Mouse (Mus musculus) liver, embryonic 14.5 days (tissue): ENCODE data around the gene Asic1. TPM values are rescaled to one million over a fixed set of nuclear protein-coding genes. Genes with fewer than 3 reads are reported as not detected.

Experiments used
- ATAC-seq: fragments of 200-750 bp; cut with Nextera tagmentation; 2 replicates; pipeline ENCODE4 v1.8.0; 2017; ENCODE audit warnings: moderate number of reproducible peaks, mild to moderate bottlenecking, moderate library complexity; ENCODE audit not compliant: insufficient read depth
- DNase-seq, 3 experiments: peaks; one replicate each; pipeline ENCODE4 v3.0.0-alpha.2; 2012 to 2013; ENCODE audit warnings: low read depth in 3 of 3, low spot score in 3 of 3
- H3K27ac ChIP-seq: fragments of 300-500 bp; sonication (generic); 2 replicates; pipeline ENCODE4 v1.5.1; 2014; ENCODE audit warnings: moderate library complexity, mild to moderate bottlenecking, control low read depth, inconsistent platforms
- H3K27me3 ChIP-seq: fragments of 300-500 bp; sonication (generic); 2 replicates; pipeline ENCODE4 v1.6.1; 2014; ENCODE audit warnings: mild to moderate bottlenecking, low read length, moderate library complexity; ENCODE audit not compliant: control insufficient read depth, insufficient read depth
- H3K36me3 ChIP-seq: fragments of 300-500 bp; sonication (generic); replicated peaks from 2 replicates; pipeline ENCODE4 v1.6.1; 2014; ENCODE audit warnings: low read depth; ENCODE audit not compliant: control insufficient read depth, insufficient read depth
- H3K4me1 ChIP-seq, 2 experiments: fragments of 200-500 bp in 1 of 2; fragments of 300-500 bp in 1 of 2; sonication (generic) in 1 of 2; replicated peaks; 2 replicates each; pipeline ENCODE4 v1.6.1; 2012 to 2014; ENCODE audit warnings: antibody characterized with exemption in 1 of 2, inconsistent platforms in 1 of 2, low read length in 1 of 2; ENCODE audit not compliant: control insufficient read depth in 2 of 2, insufficient read depth in 2 of 2
- H3K4me2 ChIP-seq: fragments of 300-500 bp; sonication (generic); 2 replicates; pipeline ENCODE4 v1.6.1; 2014; ENCODE audit warnings: low read depth, mild to moderate bottlenecking, control low read depth, moderate library complexity
- H3K4me3 ChIP-seq, 2 experiments: fragments of 200-500 bp in 1 of 2; fragments of 300-500 bp in 1 of 2; sonication (generic) in 1 of 2; 2 replicates each; pipeline ENCODE4 v1.5.1; 2012 to 2014; ENCODE audit warnings: low read depth in 2 of 2, low read length in 2 of 2, mild to moderate bottlenecking in 2 of 2, control low read depth in 1 of 2, inconsistent platforms in 1 of 2, moderate library complexity in 1 of 2; ENCODE audit not compliant: insufficient read depth in 1 of 2
- H3K9ac ChIP-seq: fragments of 300-500 bp; sonication (generic); replicated peaks from 2 replicates; pipeline ENCODE4 v1.6.1; 2014; ENCODE audit warnings: mild to moderate bottlenecking, control low read depth, moderate library complexity
- H3K9me3 ChIP-seq: fragments of 300-500 bp; sonication (generic); 2 replicates; pipeline ENCODE4 v1.6.1; 2016; ENCODE audit warnings: low read length, mixed read lengths; ENCODE audit not compliant: control insufficient read depth
- CTCF ChIP-seq: IDR thresholded peaks from 2 replicates; pipeline ENCODE4 v1.5.1; 2016; ENCODE audit warnings: antibody characterized with exemption, low read depth, control low read depth
- EP300 ChIP-seq: IDR thresholded peaks from 2 replicates; pipeline ENCODE4 v1.6.1; 2016; ENCODE audit warnings: antibody characterized with exemption, low read depth
- WGBS: fragments of 180-500 bp; shearing (Covaris S2); extraction: QIAGEN DNeasy Blood & Tissue Kit; methylation state at CpG from one replicate; pipeline ENCODE4 v1.1.7; 2014; ENCODE audit not compliant: insufficient replicate concordance; 5-methylcytosine and 5-hydroxymethylcytosine counted together
- polyA plus RNA-seq, 2 experiments: library from polyadenylated mRNA; depleted of rRNA in 1 of 2; stranded (reverse) in 1 of 2; unstranded in 1 of 2; fragments of >200 nt; fragmentation: Nextera tagmentation in 1 of 2; extraction: Ambion mirVana in 1 of 2; gene quantifications; 2 replicates each; pipeline versions ENCODE4 v1.2.1 to v1.2.3; 2012 to 2014

Asic1 gene
- polyA plus RNA-seq, 2 experiments = 0.04 to 0.15 TPM

GRCm38 (mm10) chr15:99678063-99678800, 8.1 kb downstream of the Asic1 start:
- H3K27me3 ChIP-seq = peaks cover 6% of the 10 kb centered on the region
- WGBS = 8% methylated on average over 13 of the region's 13 CpGs

GRCm38 (mm10) chr15:99679008-99679407, 8.8 kb downstream of the Asic1 start:
- 53% methylated on average over 7 of the region's 7 CpGs for WGBS
- Histone ChIP-seq H3K4me1 (no peaks in the 10 kb centered on the region; a peak in 1 of 4 replicates), H3K27ac (no peak overlapping the region), H3K4me2 (no peak overlapping the region), H3K27me3 (no peaks in the 10 kb centered on the region; the same call in 1 of the 2 replicates), H3K4me3 (no peak overlapping the region), H3K36me3 (no peaks in the 10 kb centered on the region), H3K9ac (no peak overlapping the region), H3K9me3 (no peaks in the 10 kb centered on the region)
- no peak for DNase-seq
- ATAC-seq = no peak
- TF ChIP-seq CTCF (no peak), EP300 (no peak)

More at GRCm38 (mm10) chr15:99678063-99678800, 8.1 kb downstream of the Asic1 start:
- ATAC-seq (no peak), DNase-seq (no peak)
- Histone ChIP-seq H3K9me3 (no peaks in the 10 kb centered on the region), H3K4me3 (no peak overlapping the region), H3K9ac (no peak overlapping the region), H3K4me2 (no peak overlapping the region), H3K36me3 (no peaks in the 10 kb centered on the region), H3K4me1 (no peaks in the 10 kb centered on the region; a peak in 1 of 4 replicates), H3K27ac (no peak overlapping the region)
- no peak for TF ChIP-seq EP300
- peak; percentile 70 for TF ChIP-seq CTCF

- ATAC-seq = no peak
- no peak overlapping the region for H3K27ac ChIP-seq
- no peak for DNase-seq
- H3K9me3 ChIP-seq = no peaks in the 10 kb centered on the region
- no peak overlapping the region for H3K4me2 ChIP-seq
- H3K4me1 ChIP-seq = no peaks in the 10 kb centered on the region; a peak in 1 of 4 replicates
- no peak overlapping the region for H3K4me3 ChIP-seq
- 73% methylated on average over 7 of the region's 7 CpGs for WGBS
- H3K27me3 ChIP-seq = no peaks in the 10 kb centered on the region
- H3K36me3 ChIP-seq = no peaks in the 10 kb centered on the region
- H3K9ac ChIP-seq = no peak overlapping the region
- TF ChIP-seq EP300 = no peak
- peak; percentile 81 for TF ChIP-seq CTCF
Measured at GRCm38 (mm10) chr15:99682880-99683279, 12.7 kb downstream of the Asic1 start.

GRCm38 (mm10) chr15:99684156-99684555, 14.0 kb downstream of the Asic1 start:
- Histone ChIP-seq H3K4me2 (no peak overlapping the region), H3K4me3 (no peak overlapping the region), H3K36me3 (no peaks in the 10 kb centered on the region), H3K4me1 (no peaks in the 10 kb centered on the region), H3K9ac (no peak overlapping the region), H3K27ac (no peak overlapping the region), H3K9me3 (no peaks in the 10 kb centered on the region), H3K27me3 (no peaks in the 10 kb centered on the region)
- DNase-seq = no peak
- 69% methylated on average over 5 of the region's 5 CpGs for WGBS
- no peak for ATAC-seq
- TF ChIP-seq CTCF (no peak), EP300 (no peak)

- H3K27me3 ChIP-seq = no peaks in the 10 kb centered on the region
- no peaks in the 10 kb centered on the region for H3K9me3 ChIP-seq
- no peak overlapping the region for H3K27ac ChIP-seq
- no peak overlapping the region for H3K4me2 ChIP-seq
- H3K9ac ChIP-seq = no peak overlapping the region
- TF ChIP-seq EP300 (no peak), CTCF (peak; percentile 94)
- H3K4me1 ChIP-seq = no peaks in the 10 kb centered on the region
- ATAC-seq (0 out of 2 replicates have a peak, but pooled peaks have one; percentile 26), DNase-seq (no peak)
- 3% methylated on average over 4 of the region's 4 CpGs for WGBS
- no peak overlapping the region for H3K4me3 ChIP-seq
- no peaks in the 10 kb centered on the region for H3K36me3 ChIP-seq
Measured at GRCm38 (mm10) chr15:99688712-99689111, 18.5 kb downstream of the Asic1 start.
